Mouse (Mus musculus) MEL (cell line): ENCODE results near the gene Tas1r2. TPM values are rescaled to one million over a fixed set of nuclear protein-coding genes. Genes with fewer than 3 reads are reported as not detected.

Source experiments
- DNase-seq: peaks from one replicate; pipeline ENCODE4 v3.0.0; 2011; ENCODE audit warnings: low read depth, low spot score
- H3K27ac ChIP-seq: 2 replicates; pipeline ENCODE4 v1.5.1; 2012; ENCODE audit warnings: low read depth, mild to moderate bottlenecking, control low read depth, low read length, moderate library complexity; ENCODE audit not compliant: control insufficient read depth
- H3K27me3 ChIP-seq, 2 experiments: fragments of 150-350 bp in 1 of 2; sonication (generic) in 1 of 2; 2 replicates each; pipeline ENCODE4 v1.6.1; 2012; ENCODE audit warnings: low read length in 2 of 2, mild to moderate bottlenecking in 2 of 2, improper control_type of control experiment in 1 of 2, moderate library complexity in 1 of 2; ENCODE audit not compliant: insufficient read depth in 2 of 2, control insufficient read depth in 1 of 2
- H3K36me3 ChIP-seq, 2 experiments: 2 replicates each; pipeline ENCODE4 v1.6.1; 2012 to 2014; ENCODE audit warnings: low read length in 2 of 2, improper control_type of control experiment in 1 of 2, inconsistent platforms in 1 of 2, mild to moderate bottlenecking in 1 of 2; ENCODE audit not compliant: insufficient read depth in 2 of 2, control insufficient read depth in 1 of 2
- H3K4me1 ChIP-seq, 2 experiments: fragments of 150-350 bp in 1 of 2; sonication (generic) in 1 of 2; 2 replicates each; pipeline ENCODE4 v1.6.1; 2012; ENCODE audit warnings: low read length in 2 of 2, improper control_type of control experiment in 1 of 2, mild to moderate bottlenecking in 1 of 2; ENCODE audit not compliant: insufficient read depth in 2 of 2, control insufficient read depth in 1 of 2
- H3K4me3 ChIP-seq, 2 experiments: fragments of 150-350 bp in 1 of 2; sonication (generic) in 1 of 2; 2 replicates each; pipeline ENCODE4 v1.5.1; 2012; ENCODE audit warnings: low read depth in 2 of 2, low read length in 2 of 2, mild to moderate bottlenecking in 2 of 2, moderate library complexity in 2 of 2, control low read depth in 1 of 2, improper control_type of control experiment in 1 of 2; ENCODE audit not compliant: control insufficient read depth in 1 of 2, insufficient read depth in 1 of 2
- H3K79me2 ChIP-seq: 2 replicates; pipeline ENCODE4 v1.6.1; 2012; ENCODE audit warnings: mild to moderate bottlenecking, low read length, moderate library complexity; ENCODE audit not compliant: control insufficient read depth, poor library complexity, insufficient read depth
- H3K9ac ChIP-seq: 2 replicates; pipeline ENCODE4 v1.6.1; 2012; ENCODE audit warnings: low read depth, mild to moderate bottlenecking, control low read depth, low read length, moderate library complexity; ENCODE audit not compliant: control insufficient read depth, poor library complexity, severe bottlenecking
- H3K9me3 ChIP-seq: fragments of 150-350 bp; sonication (generic); replicated peaks from 2 replicates; pipeline ENCODE4 v1.6.1; 2012; ENCODE audit warnings: mild to moderate bottlenecking, low read length, improper control_type of control experiment, moderate library complexity; ENCODE audit not compliant: insufficient read depth
- CHD2 ChIP-seq: IDR thresholded peaks from 2 replicates; pipeline ENCODE4 v1.6.1; 2011; ENCODE audit warnings: low read length, improper control_type of control experiment
- ELF1 ChIP-seq: IDR thresholded peaks from 2 replicates; pipeline ENCODE4 v1.6.1; 2014; ENCODE audit warnings: low read depth, mild to moderate bottlenecking, inconsistent platforms, low read length, improper control_type of control experiment, moderate library complexity
- GABPA ChIP-seq: IDR thresholded peaks from 2 replicates; pipeline ENCODE4 v1.6.1; 2012; ENCODE audit warnings: low read depth, mild to moderate bottlenecking, inconsistent platforms, low read length, improper control_type of control experiment, moderate library complexity
- GATA1 ChIP-seq: IDR thresholded peaks from 2 replicates; pipeline ENCODE4 v1.6.1; 2011; ENCODE audit warnings: low read depth, low read length, improper control_type of control experiment
- HCFC1 ChIP-seq: IDR thresholded peaks from 2 replicates; pipeline ENCODE4 v1.6.1; 2012; ENCODE audit warnings: low read depth, mild to moderate bottlenecking, inconsistent platforms, low read length, improper control_type of control experiment, moderate library complexity
- MAX ChIP-seq: IDR thresholded peaks from 2 replicates; pipeline ENCODE4 v1.6.1; 2011; ENCODE audit warnings: low read length, improper control_type of control experiment
- MEF2A ChIP-seq: IDR thresholded peaks from 2 replicates; pipeline ENCODE4 v1.6.1; 2014; ENCODE audit warnings: low read depth, mild to moderate bottlenecking, inconsistent platforms, low read length, improper control_type of control experiment; ENCODE audit not compliant: poor library complexity, insufficient replicate concordance, severe bottlenecking; ENCODE audit errors: extremely low read depth
- MYC ChIP-seq: IDR thresholded peaks from 2 replicates; pipeline ENCODE4 v1.6.1; 2011; ENCODE audit warnings: low read depth, mild to moderate bottlenecking, low read length, improper control_type of control experiment, moderate library complexity
- NRF1 ChIP-seq: IDR thresholded peaks from 2 replicates; pipeline ENCODE4 v1.6.1; 2014; ENCODE audit warnings: low read depth, mild to moderate bottlenecking, inconsistent platforms, low read length, improper control_type of control experiment, moderate library complexity; ENCODE audit not compliant: poor library complexity, insufficient read depth, severe bottlenecking
- RAD21 ChIP-seq: IDR thresholded peaks from 2 replicates; pipeline ENCODE4 v1.6.1; 2011; ENCODE audit warnings: mild to moderate bottlenecking, low read depth, low read length, improper control_type of control experiment
- RCOR1 ChIP-seq: IDR thresholded peaks from 2 replicates; pipeline ENCODE4 v1.6.1; 2012; ENCODE audit warnings: low read depth, mild to moderate bottlenecking, inconsistent platforms, low read length, improper control_type of control experiment
- SMC3 ChIP-seq: IDR thresholded peaks from 2 replicates; pipeline ENCODE4 v1.6.1; 2011; ENCODE audit warnings: low read depth, low read length, improper control_type of control experiment
- TAL1 ChIP-seq: IDR thresholded peaks from 2 replicates; pipeline ENCODE4 v1.6.1; 2012; ENCODE audit warnings: mild to moderate bottlenecking, inconsistent platforms, low read length, moderate library complexity, mixed read lengths
- TBP ChIP-seq: IDR thresholded peaks from 2 replicates; pipeline ENCODE4 v1.8.0; 2011; ENCODE audit warnings: low read depth, low read length, improper control_type of control experiment
- TCF12 ChIP-seq: IDR thresholded peaks from 2 replicates; pipeline ENCODE4 v1.6.1; 2014; ENCODE audit warnings: low read depth, mild to moderate bottlenecking, inconsistent platforms, low read length, improper control_type of control experiment, moderate library complexity
- UBTF ChIP-seq: IDR thresholded peaks from 2 replicates; pipeline ENCODE4 v1.6.1; 2012; ENCODE audit warnings: low read depth, mild to moderate bottlenecking, inconsistent platforms, low read length, improper control_type of control experiment, moderate library complexity, borderline replicate concordance; ENCODE audit not compliant: insufficient read depth
- USF1 ChIP-seq: IDR thresholded peaks from 2 replicates; pipeline ENCODE4 v1.6.1; 2014; ENCODE audit warnings: low read depth, mild to moderate bottlenecking, inconsistent platforms, low read length, improper control_type of control experiment, moderate library complexity
- USF2 ChIP-seq, 2 experiments: IDR thresholded peaks; 2 replicates each; pipeline ENCODE4 v1.6.1; 2011 to 2012; ENCODE audit warnings: improper control_type of control experiment in 2 of 2, low read length in 2 of 2, borderline replicate concordance in 1 of 2, inconsistent platforms in 1 of 2, low read depth in 1 of 2, mild to moderate bottlenecking in 1 of 2; ENCODE audit not compliant: insufficient read depth in 1 of 2
- ZC3H11A ChIP-seq: IDR thresholded peaks from 2 replicates; pipeline ENCODE4 v1.6.1; 2012; ENCODE audit warnings: low read depth, mild to moderate bottlenecking, inconsistent platforms, low read length, improper control_type of control experiment
- ZNF384 ChIP-seq: IDR thresholded peaks from 2 replicates; pipeline ENCODE4 v1.6.1; 2012; ENCODE audit warnings: low read depth, mild to moderate bottlenecking, inconsistent platforms, low read length, improper control_type of control experiment
- polyA plus RNA-seq, 2 experiments: library from polyadenylated mRNA; stranded (reverse) in 1 of 2; unstranded in 1 of 2; fragments of >175 nt in 1 of 2; fragments of >200 nt in 1 of 2; gene quantifications; 2 replicates each; pipeline versions ENCODE4 v1.2.1 to v1.2.4; 2012; ENCODE audit warnings: low replicate concordance in 2 of 2, low read depth in 1 of 2; ENCODE audit not compliant: insufficient read length in 2 of 2, insufficient read depth in 1 of 2, missing spikeins in 1 of 2
- total RNA-seq: library from RNA; depleted of rRNA; stranded (reverse); fragments of 300-350 nt; gene quantifications from 2 replicates; pipeline ENCODE4 v1.2.3, GENCODE M21; 2012; rRNA removed

The Tas1r2 gene
- total and polyA plus RNA-seq, 3 experiments, result not detected

DNA sequence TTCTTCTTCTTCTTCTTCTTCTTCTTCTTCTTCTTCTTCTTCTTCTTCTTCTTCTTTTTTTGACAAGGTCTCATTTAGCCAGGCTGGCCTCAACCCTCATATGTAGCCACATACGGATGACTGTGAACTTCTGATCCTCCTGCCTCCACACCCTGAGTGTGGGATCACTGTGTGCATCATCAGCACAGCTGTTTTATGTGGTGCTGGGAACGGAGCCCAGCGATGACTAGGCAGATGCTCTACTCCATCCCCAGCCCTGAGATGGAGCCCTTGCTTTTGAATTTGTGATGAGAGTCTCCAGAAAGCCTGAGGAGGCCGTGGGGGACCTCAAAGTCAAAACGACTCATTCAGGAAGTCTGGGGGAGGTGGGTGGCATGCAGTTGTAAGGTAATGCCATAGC, 65.6 kb downstream of the Tas1r2 start:
- H3K9me3 ChIP-seq, result no peaks in the 10 kb centered on the region

More for the DNA sequence above, 65.6 kb downstream of the Tas1r2 start:
- H3K36me3 ChIP-seq, result no peaks in the 10 kb centered on the region
- TF ChIP-seq ZNF384 (no peak), ELF1 (no peak), MAX (no peak), UBTF (no peak), MYC (no peak), TCF12 (no peak), NRF1 (no peak), GATA1 (no peak), SMC3 (no peak), CHD2 (no peak), ZC3H11A (no peak), USF2 (IDR thresholded peaks at IDR 0.05; ENCODE audit: borderline replicate concordance in 1 of 2, insufficient read depth in 1 of 2, low read depth in 1 of 2, low read length in 2 of 2) (no peak), HCFC1 (no peak), RCOR1 (no peak), GABPA (no peak), RAD21 (no peak), TBP (no peak), USF1 (no peak), TAL1 (no peak), MEF2A (no peak)
- TF ChIP-seq, all 39 proteins: peak for 0
- H3K27ac ChIP-seq, result no peak overlapping the region
- H3K4me3 ChIP-seq, result no peak overlapping the region
- DNase-seq, result no peak
- no peak overlapping the region for H3K9ac ChIP-seq
- H3K79me2 ChIP-seq, result no peaks in the 10 kb centered on the region
- H3K27me3 ChIP-seq, result no peaks in the 10 kb centered on the region
- H3K4me1 ChIP-seq, result no peaks in the 10 kb centered on the region

Other genes starting within 250 kb of the Tas1r2 start
- gene Iffo2, start 123.0 kb upstream of the Tas1r2 start, total RNA-seq, result 0.95 and 1.3 TPM in 2 replicates
- 1 to 10 TPM in 1 of 2 experiments, not detected in 1; 2.7 TPM for gene Iffo2, start 123.0 kb upstream of the Tas1r2 start, polyA plus RNA-seq
- not detected in 2 replicates for gene Gm21969, start 50.4 kb upstream of the Tas1r2 start, total RNA-seq
- gene Gm21969, start 50.4 kb upstream of the Tas1r2 start, polyA plus RNA-seq, result under 1 TPM in 1 of 2 experiments, not detected in 1; 0.03 TPM
- 11.0 and 11.7 TPM in 2 replicates for gene Aldh4a1, start 30.7 kb upstream of the Tas1r2 start, total RNA-seq
- gene Aldh4a1, start 30.7 kb upstream of the Tas1r2 start, polyA plus RNA-seq, result 10 to 100 TPM in 1 of 2 experiments, not detected in 1; 12.3 TPM
- not detected in 2 replicates for gene Pax7, start 180.0 kb downstream of the Tas1r2 start, total RNA-seq
- gene Pax7, start 180.0 kb downstream of the Tas1r2 start, polyA plus RNA-seq, result not detected